Mouse (Mus musculus) erythroblast, embryonic 14.5 days (primary cell): Measurements from ENCODE around the gene Mmp28.

ENCODE experiments used
- GATA1 ChIP-seq: IDR thresholded peaks from 2 replicates; pipeline ENCODE4 v1.6.1; 2012; ENCODE audit warnings: low read length, inconsistent platforms, mixed read lengths
- TAL1 ChIP-seq: IDR thresholded peaks from 3 replicates; pipeline ENCODE4 v1.6.1; 2012; ENCODE audit warnings: low read length, inconsistent platforms, mixed read lengths

DNA sequence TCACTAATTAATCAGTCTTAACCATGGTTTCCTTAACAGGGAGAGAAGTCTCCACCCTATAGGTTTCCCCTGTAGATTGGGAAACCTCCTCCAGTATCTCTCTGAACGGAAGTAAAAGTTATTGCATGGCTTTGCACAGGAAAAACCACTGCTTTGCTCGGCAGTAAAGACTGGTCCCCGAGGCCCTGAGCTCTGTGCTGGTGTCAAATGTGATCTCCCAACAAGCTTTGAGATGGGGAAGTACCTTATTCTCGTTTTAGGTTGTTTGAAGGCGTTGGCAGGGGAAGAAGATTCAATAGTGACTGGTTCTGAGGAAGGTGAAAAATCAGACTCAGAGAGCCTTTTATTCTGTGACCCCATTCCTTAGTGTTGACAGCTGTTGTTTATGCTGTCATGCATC is 64.1 kb downstream of the Mmp28 start:
- TF ChIP-seq TAL1 (no peak), GATA1 (no peak)
